Mouse (Mus musculus) cerebellum, postnatal 14 days (tissue): ENCODE results near the gene Setd7.

Experiments used
- DNase-seq, 2 experiments: peaks; one replicate each; pipeline ENCODE4 v3.0.0; 2021; ENCODE audit warnings: mixed read lengths in 2 of 2

Gene Setd7

DNA sequence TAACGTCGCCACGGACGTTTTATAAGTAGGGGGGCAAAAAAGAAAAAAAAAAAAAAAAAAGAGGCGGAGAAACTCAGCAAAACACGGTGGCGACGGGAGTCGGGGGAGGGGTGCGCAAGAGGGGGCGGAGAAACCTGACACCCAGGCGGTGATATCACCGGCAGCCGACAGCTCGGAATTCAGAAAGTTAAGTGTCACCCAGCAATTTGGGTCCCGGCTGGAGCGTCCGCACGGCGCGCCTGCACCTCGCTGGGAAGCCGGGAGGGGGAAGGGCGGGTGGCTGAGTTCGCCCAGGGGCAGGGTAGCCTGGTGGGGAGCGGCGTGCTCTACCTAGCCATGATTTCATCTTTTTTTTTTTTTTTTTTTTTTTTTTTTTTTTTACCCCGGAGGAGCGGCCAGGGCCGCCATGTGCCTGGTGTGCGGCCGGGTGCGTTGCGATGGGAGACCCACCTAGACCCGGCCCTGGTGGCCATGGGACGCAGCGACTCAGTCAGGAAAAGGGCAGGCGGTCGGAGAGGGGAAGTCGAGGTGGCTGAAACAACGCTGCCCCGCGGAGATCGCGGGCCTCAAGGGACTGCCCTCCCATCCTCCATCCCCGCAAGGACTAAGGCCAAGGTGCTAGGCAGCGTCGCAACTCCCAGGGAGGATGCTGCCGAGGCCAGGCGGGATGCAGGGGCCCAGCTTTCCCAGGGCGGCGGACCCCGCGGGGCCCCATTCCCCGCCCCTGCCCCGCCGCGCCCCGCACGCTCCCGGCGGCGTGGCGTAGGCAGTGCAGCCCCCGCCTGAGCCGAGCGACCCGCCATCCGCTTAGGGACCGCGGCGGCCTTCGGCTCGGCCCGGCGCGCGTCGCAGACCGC, 857 bp downstream of the Setd7 start:
- DNase-seq, result peak; percentile 86 to 89

DNA sequence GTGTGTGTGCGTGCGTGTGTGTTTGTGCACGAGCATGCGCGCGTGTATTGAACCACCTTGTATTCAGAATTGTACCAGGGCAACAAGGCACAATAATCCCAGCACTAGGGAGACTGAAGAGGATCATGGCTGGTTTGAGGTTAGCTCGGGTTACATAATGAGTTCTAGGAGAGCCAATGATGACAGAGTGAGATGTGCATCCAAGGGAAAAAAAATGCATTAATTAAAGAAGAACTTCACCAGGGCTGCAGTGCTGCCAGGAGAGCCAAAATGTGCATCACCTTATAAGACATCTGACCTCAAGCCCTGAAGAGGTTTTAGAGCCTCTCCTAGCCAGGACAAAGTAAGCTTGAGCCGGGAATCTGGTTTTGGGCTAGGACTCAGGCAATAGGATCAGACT, 5.1 kb downstream of the Setd7 start:
- DNase-seq, result no peak

DNA sequence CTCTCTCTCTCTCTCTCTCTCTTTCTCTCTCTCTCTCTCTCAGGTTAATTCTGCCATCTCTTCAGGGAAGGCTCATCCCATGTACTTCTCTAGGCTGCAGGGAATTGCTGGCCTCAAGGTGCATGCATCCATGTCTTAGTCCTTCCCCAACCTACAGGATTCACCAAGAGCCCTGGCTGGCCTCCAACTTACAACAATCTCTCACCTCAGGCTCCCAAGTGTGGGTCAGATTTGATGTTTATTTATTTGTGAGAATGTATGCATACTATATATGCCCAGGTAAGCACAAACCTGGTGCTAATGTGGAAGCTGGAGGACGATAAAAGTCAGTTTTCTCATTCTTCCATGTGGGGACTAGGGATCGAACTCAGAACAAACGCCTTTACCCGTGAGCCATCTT, 5.8 kb downstream of the Setd7 start:
- peak in 1 of 2 experiments; percentile 45 for DNase-seq

DNA sequence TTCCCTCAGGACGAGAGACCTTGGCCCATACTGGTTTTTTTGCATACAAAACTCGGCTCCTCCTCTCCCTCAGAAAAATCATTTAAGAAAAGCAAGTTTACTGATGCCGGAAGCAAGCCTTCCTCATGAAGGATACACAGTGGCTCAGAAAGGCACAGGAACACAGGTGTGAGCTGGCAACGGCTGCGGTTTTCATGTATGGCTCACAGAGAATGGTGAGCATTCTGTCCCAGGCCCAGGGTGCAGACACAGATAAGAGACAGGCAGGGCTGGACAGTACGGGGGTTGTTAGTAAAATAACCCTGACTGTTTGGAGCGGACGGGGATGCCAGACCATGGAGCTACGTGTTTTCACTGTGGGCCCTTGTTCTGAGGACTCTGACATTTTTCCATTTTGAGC, 6.6 kb downstream of the Setd7 start:
- no peak for DNase-seq

DNA sequence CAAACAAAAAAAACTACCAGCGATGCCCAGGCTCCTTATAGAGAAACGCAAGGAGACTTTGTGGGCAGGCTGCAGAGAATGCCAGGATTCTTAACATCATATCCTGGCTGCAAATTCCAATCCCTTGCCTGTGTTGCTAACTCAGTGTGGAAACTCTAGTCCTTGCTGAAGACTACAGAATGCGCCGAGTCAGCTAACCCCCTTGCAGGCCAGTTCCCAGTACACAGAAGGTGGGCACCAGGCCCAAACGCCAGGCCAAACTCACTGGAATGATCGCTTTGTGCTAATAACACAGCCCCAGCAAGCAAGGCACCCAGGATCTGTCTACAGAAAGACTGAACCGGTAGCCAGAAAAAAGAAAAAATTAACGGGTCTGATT, 7.2 kb downstream of the Setd7 start:
- DNase-seq, result peak; percentile 85 to 89

DNA sequence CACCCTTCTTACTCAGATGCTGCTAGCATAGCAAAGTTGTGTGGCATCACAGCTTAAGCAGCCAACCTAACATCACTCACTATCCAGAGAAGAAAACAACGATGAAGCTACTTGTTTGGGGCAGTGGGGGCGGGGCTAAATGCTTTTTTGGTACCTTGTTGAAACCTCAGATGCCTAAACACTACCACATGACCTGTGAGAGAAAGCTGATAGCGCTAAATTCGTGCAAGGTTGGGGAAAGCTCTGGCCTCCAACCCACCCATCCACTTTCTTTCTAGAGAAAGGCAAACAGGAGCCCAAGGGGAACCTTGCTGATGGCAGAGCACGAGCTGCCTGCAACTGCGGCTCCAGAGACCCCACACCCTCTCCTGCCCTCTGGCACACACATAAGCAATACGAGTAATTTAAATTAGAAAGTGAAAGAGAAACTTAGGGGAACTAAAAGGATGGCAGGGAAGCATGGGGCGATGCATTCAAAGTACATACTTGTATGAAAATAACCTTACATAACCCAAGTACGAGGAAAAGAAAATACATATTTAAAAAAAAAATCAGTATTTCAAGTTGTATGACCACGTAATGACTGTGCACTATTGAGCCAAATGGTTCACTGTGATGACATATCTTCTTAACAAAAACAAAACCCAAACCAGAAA, 7.7 kb downstream of the Setd7 start:
- DNase-seq, result no peak

DNA sequence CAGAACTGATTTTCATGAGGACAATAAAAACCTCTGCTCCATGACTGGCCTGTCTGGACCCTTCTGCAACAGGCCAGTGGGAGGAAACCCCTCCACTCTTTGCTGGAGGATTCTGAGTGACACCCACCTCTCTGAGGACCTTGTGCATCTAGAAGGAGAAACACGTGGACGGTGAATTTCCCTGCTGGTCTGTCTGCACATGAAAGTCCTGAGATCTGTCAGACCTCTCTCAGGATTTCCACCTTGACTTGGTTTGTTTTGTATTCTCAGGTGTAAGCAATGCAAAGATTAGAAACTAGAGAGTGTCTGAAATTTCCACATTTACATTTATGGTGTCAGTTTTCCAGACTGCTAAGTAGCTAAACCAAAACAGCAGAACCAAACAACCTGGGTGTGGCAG, 8.5 kb downstream of the Setd7 start:
- no peak for DNase-seq

DNA sequence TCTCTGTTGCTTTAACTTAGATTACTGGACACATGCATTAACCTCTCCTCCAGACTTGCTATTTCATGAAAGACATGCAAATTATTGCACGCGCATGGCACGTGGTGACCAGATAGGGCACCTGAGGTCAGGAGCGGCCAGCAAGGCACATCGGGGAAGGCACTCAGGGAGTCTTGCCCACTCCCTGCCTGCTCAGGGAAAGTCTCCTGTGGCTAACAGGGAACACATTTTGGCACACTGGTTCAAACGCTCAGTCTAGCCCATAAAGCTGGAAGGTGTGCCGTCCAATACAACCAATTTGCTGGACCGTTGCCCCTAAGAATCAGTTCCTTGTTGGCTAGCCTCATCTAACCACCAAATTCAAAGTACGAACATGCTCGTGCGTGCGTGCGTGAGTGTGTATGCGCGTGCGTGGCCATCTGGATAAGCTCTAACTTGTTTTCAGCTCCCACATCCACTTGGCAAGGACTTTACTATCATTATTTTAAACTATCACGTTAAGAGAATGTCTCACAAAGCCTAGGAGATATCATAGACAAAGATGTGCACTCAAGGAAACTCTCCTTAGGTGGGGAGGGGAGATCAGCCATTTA, 11.6 kb downstream of the Setd7 start:
- peak in 1 of 2 experiments; percentile 59 for DNase-seq

DNA sequence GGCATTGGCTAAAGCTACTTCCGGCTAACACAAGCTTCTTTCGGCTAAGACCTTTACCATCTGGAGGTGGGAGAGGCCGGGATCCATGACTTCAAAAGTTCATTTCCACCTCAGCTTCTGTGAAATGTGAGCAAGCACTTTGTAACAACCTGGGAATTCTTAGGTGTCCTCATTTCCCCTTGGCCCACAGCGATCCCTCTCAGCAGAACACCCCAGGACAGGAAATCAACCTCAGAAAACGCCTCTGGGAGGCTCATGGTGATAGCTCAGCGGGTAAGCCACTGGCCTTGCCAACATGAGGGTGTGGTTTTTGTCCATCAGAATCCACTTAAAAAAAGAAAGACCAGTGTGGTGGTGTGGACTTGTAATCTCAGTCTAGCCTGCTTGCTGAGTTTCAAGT, 13.1 kb downstream of the Setd7 start:
- no peak for DNase-seq

DNA sequence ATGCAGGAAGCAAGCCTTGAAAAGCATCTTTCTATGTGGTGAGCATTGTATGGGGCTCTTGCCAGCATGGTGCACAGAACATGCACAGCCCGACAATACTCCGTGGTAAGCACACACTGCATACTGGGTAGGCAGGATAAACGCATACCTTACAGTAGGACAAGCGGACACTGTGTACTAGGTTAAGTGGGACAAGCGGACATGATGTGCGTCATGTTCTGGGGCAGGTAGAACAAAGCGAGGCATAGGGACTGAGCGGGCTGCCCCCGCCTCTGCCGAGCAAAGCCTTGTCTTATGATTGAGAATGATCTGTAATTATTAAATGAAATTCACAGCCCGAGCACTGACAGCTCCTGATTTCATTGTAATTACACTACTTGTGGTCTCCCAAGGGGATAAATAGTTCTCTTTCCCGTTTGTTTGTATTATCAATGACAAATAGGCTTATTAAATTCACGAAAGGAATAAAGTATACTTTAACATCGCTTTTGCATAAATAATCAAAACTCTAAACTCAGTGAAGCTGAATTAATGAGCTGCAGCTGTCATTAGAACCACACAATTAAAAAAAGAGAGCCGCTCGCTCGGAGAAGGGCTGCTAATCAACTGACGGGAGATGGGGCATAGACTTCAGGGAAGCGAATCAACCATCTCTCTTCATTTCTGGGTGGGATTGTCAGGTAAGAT, 16.1 kb downstream of the Setd7 start:
- no peak for DNase-seq

DNA sequence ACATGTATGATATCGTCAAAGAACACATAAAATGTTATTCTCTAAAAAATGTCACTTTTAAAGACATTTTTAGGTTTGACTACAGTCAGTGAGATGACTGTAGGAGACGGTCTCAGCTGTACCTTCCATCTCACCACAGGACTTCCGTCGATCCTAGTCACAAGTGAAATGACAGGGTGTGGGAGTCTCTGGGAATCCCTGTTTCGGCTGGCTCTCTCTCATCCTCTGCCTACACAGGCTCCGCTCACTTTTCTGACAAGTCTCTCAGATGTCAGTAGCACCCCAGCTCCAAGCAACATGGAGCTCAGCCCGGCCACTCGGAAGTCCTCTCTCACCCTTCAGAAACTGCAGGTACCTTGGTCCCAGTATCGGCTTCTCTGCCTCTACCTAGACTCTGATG, 20.0 kb downstream of the Setd7 start:
- DNase-seq, result no peak

DNA sequence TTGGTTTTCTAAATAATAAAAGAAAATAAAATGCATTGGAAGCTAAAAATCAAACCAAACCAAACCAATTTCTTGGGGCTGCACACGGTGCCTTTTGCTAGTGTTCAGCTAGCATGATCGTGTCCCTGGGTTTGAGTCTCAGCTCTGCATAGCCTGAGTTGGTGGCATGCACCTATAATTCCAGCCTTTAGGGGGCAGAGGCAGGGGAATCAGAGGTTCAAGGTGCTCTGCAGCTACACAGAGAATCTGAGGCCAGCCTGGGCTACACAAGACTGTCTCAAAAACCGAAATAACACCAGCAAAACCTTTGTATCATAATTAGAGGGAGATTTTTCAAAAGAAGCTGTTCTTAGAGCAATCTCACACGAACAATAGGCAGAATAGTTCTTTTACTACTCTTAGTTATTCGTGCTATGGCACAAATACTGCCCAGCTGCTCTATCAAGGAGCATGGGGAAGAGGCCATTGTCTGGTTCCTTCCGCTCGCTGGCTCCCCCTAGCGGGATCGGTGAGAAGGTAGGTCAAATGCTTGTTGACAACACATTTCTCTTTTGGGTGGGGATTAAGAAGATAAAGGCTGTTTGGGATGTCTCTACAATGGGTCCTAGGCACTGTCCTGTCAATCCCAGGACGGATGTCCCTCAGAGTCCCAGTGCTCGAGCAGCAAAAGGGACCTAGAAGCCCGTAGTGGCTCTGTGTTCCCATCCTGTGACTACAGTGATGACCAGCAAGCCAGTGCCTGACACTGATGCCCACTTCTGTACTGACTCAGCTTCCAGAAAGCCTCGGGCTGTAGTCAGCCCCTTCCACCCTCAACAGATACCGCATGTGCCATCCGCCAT, 20.9 kb downstream of the Setd7 start:
- peak; percentile 84 to 93 for DNase-seq

DNA sequence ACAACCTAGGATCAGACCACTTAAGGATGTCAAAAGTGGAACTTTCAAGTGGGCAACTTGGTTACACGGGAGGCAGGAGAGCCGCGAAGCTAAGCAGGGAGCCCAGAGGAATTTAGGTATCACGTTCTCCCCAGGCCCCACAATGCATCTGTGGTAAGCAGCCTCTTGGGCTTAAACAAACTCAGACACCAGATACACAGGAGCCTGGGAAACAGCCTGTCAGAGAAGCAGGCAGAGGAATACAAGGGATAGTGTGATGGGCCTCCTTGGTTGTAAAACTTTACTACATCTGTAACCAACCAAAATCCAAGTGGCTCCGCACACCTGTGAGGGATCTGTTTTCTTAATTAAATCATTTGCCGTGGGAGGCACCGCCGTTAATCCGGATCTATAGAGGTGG, 26.7 kb downstream of the Setd7 start:
- DNase-seq, result no peak

DNA sequence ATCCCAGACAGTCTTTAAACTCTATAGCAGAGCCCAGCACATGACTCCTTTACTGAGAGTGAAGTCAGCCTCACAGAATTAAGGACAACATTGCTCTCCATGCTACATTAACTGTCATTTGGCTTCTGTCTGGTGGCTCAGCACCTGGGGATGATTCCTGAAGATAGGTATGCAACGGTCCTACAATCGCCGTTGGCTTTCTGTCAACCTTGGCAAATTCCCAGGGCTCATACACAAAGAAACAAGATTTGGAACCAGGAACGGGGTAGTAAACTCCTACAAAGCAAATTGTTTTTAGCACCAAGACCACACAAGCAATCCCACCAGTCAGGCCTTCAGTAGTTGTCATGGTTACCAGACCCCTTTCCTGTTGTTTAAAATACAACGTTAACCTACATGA, 27.1 kb downstream of the Setd7 start:
- peak; percentile 51 to 52 for DNase-seq

DNA sequence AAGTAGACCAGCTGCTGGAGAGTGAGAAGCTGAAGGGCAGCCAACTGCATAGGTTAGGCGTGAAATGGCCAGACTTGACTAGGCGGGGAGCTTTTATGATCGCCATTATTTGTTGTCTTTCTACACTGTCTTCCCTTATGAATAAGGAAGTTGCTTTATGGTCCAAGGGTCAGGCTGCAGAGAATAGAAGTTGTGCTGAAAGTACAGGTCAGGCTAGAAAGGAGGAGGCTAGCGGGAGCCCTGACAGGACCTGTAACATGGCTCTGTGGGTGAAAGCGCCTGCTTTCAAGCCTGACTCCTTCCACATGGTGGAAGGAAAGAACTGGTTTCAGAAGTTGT, 28.4 kb downstream of the Setd7 start:
- DNase-seq, result no peak

DNA sequence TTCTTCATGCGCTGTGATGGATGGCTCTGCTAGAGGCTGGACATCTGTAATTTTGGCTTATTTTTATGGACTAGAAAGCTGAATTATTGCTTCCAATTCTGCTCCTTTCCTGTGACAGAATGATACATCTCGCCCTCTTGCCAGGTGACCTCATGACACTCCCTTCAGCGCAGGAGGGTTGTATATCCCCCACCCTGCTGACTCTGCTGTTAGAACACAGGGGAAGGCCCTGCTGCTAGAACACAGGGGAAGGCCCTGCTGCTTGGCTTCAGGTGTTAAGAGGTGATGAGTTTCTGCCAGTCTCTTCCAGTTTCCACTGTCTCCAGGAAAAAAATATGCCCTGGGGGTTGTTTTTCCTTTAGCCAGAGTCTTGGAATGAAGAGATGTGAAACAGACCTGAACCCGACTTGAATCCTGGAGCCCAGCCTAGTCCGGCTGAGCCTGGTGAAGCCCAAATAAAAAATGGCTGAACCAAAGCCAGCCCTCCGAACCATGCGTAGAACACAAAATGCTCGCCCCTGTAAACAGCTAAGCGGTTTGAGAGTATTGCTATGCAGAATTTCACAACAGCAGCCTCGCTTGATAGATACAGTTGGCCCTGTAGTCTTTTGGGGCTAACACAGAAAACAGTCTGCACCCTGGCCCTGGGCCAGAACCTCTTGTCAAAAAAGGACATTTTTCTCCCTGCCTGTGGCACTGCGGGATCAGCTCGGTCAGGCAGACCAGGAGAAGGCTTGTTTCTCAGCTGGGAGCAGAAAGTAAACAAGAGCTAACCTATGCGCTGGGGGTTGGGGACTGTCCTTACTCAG, 29.0 kb downstream of the Setd7 start:
- DNase-seq, result peak; percentile 92 to 95

DNA sequence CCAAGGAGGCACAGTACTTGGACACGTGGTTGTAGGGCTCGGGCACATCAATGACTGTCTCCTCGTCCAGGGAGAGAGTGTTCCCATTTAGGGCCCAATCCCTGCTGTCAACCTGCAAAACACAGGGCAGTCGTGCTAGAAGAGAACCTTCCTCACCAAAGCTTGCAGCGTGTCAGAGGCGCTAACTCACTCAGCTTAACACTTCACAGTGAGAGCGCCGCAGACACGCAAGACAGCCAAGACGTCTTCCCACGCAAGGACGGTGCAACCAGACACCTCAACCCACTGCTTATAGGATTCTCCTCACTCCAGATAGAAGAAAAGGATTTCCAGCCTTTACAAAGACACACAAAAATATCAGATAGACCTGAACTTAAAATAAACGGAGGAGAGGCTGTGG, 33.8 kb downstream of the Setd7 start:
- DNase-seq, result no peak

DNA sequence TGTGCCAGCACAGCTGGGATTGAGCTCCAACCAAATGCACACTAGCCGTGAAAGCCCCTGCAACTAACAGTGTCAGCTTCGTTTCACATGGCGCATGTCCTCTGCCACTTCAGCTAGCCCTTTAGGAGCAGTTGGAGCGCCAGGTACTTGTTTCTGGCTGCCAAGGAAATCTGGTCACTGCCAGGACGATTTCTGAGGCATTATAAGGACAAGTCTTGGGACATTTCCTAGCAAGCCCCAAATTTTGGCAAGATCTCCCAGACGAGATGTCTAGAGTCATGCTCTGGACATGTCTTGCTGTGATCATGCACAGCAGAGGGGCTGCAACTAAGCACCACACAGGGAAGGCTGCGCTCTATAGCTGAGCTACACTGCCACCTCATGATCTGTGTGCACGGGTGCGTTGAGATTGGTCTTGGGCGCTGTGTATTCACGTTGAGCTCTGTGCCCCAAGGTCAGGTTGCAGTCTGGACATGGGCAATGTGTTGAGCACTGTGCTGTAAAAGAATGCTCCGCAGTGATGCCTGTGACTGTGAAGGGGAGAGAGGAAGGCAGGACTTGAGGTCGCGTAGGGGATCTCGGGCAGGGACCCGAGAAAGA, 35.4 kb downstream of the Setd7 start:
- DNase-seq, result peak; percentile 75 to 80

DNA sequence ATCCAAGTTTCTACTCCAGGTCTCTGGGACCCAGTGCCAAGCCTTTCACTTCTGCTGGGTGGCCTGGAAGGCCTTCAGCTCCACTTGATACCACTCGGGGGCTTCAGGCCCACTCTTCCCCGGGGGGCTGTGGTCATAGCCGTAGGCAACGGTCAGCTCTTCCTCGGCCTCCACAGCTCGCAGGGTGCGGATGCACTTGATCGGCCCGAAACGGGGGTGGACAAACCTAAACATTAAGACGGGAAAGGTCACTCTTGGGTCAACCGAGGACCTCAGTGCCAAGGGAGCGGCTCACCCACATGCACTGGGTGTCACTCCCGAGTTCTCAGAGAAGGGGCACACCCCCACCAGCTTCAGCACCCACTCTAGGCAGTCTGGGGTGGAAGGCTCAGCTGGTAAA, 39.4 kb downstream of the Setd7 start:
- DNase-seq, result no peak

DNA sequence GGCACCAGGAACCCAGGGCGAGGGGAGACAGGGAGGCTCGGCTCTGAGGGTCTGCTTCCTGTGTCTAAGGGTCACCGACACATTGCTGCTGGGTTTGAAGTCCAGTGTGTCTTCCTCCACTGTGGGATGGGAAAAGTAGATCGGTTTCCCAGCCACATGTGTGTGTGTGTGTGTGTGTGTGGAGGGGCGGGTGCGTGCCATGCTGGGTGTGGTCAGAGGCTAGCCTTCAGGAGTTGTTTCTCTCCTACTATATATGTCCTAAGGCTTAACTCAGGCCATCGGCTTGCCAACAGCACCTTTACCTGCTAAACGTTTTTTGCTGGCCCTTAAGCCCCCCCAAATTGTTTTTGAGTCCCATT, 41.9 kb downstream of the Setd7 start:
- no peak for DNase-seq
